Mouse (Mus musculus) forebrain, embryonic 16.5 days (tissue): ENCODE measurements at regions not wholly inside any gene's neighbourhood (a gene's known extent, or its start where the extent isn't known, plus 50 kb on each side); places are given as distances from the start of the nearest gene placed in this dataset.

ENCODE experiments used
- ATAC-seq: fragments of 200-750 bp; cut with Nextera tagmentation; 2 replicates; pipeline ENCODE4 v1.8.0; 2017; ENCODE audit warnings: mild to moderate bottlenecking, moderate library complexity
- H3K27ac ChIP-seq: fragments of 300-500 bp; sonication (generic); 2 replicates; pipeline ENCODE4 v1.5.1; 2014; ENCODE audit warnings: low read length, control low read depth
- H3K27me3 ChIP-seq: fragments of 300-500 bp; sonication (generic); replicated peaks from 2 replicates; pipeline ENCODE4 v1.6.1; 2014; ENCODE audit warnings: low read length; ENCODE audit not compliant: control insufficient read depth, insufficient read depth
- H3K36me3 ChIP-seq: fragments of 300-500 bp; sonication (generic); 2 replicates; pipeline ENCODE4 v1.6.1; 2014; ENCODE audit not compliant: control insufficient read depth, insufficient read depth
- H3K4me1 ChIP-seq: fragments of 300-500 bp; sonication (generic); replicated peaks from 2 replicates; pipeline ENCODE4 v1.6.1; 2014; ENCODE audit warnings: low read length; ENCODE audit not compliant: control insufficient read depth, insufficient read depth
- H3K4me2 ChIP-seq: fragments of 300-500 bp; sonication (generic); 2 replicates; pipeline ENCODE4 v1.6.1; 2014; ENCODE audit warnings: mild to moderate bottlenecking, low read length, control low read depth
- H3K4me3 ChIP-seq: fragments of 300-500 bp; sonication (generic); replicated peaks from 2 replicates; pipeline ENCODE4 v1.5.1; 2014; ENCODE audit warnings: mild to moderate bottlenecking, low read length, control low read depth
- H3K9ac ChIP-seq: fragments of 300-500 bp; sonication (generic); replicated peaks from 2 replicates; pipeline ENCODE4 v1.6.1; 2014; ENCODE audit warnings: low read depth, low read length, control low read depth
- H3K9me3 ChIP-seq: fragments of 300-500 bp; sonication (generic); 2 replicates; pipeline ENCODE4 v1.6.1; 2016; ENCODE audit warnings: low read length; ENCODE audit not compliant: control insufficient read depth
- WGBS: fragments of 180-500 bp; shearing (Covaris S2); extraction: QIAGEN DNeasy Blood & Tissue Kit; methylation state at CpG from one replicate; pipeline ENCODE4 v1.1.7; 2014; 5-methylcytosine and 5-hydroxymethylcytosine counted together

DNA sequence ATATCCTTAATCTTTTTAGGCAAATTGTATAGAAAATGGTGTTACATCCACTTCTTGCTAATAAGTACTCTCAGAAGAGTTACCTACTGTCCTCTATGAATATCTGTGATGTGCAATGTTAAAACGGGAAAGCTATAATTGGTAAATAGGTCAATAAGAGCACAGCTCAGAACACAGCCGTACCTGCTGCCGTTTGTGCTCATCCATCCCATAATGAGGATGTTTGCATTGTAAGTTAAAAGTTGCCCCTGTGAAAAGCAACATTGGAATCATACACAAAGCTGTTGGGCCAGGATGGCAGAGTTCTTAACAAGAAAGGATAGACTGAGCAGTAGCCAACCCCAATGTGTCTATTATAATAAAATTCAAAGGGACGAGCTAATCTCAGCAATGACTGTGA, 476.6 kb downstream of the Ptprc start:
- 82% methylated on average over 4 of the region's 4 CpGs for WGBS
- ATAC-seq = no peak
- Histone ChIP-seq H3K27me3 (no peaks in the 10 kb centered on the region), H3K4me2 (no peak overlapping the region), H3K27ac (no peak overlapping the region), H3K4me3 (no peak overlapping the region), H3K9me3 (no peaks in the 10 kb centered on the region), H3K9ac (no peak overlapping the region), H3K4me1 (peaks cover 9% of the 10 kb centered on the region), H3K36me3 (no peaks in the 10 kb centered on the region)

DNA sequence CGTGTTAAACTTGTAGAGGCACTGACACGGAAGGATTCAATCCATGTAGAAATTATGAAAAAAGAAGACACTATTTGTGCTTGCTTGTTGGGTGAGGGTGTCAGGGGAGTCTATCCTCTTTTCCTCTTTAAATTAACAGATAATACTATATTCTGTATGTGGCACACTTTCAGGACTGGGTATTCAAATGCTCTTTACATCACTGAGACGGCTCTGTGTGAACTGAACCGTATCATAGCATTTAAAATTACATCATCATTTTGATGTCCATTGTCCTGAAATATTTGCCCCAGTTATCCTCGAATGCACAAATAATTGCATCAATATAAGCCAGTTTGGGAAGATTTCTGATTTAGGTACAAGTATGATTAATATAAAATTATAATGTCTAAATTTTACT, 478.2 kb downstream of the Ptprc start:
- WGBS = 27% methylated on average over 5 of the region's 5 CpGs
- H3K4me3 ChIP-seq = no peak overlapping the region
- ATAC-seq = no peak
- peaks cover 9% of the 10 kb centered on the region for H3K4me1 ChIP-seq
- H3K36me3 ChIP-seq = no peaks in the 10 kb centered on the region
- H3K9me3 ChIP-seq = no peaks in the 10 kb centered on the region
- H3K4me2 ChIP-seq = no peak overlapping the region; the same call in 1 of the 2 replicates
- peak overlapping the region; percentile 15; the same call in 1 of the 2 replicates for H3K9ac ChIP-seq
- H3K27me3 ChIP-seq = no peaks in the 10 kb centered on the region
- peak overlapping the region; percentile 29; the same call in 1 of the 2 replicates for H3K27ac ChIP-seq

DNA sequence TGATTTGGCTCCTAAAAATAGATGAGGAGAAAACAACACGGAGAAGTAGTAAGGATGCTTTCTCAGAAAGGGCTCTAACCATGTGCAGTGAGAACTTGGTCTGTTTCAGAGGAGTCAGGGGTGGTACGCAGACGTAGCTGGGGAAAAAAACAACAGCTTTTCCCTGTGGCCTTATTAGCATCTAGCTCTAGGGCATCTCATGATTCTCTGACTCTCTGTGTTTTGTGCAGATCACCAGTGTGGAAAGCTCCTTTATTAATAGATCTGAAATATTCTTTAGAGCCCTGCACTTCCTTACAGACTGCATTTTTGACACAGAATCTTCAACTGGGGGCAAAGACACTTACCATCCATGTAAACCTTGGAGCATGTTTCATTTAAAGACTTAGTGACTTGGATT, 478.7 kb downstream of the Ptprc start:
- 23% methylated on average over 3 of the region's 3 CpGs for WGBS
- Histone ChIP-seq H3K36me3 (no peaks in the 10 kb centered on the region), H3K27ac (peak overlapping the region; percentile 29; the same call in 1 of the 2 replicates), H3K4me3 (no peak overlapping the region), H3K4me2 (no peak overlapping the region), H3K9ac (no peak overlapping the region; the same call in 1 of the 2 replicates), H3K27me3 (no peaks in the 10 kb centered on the region), H3K9me3 (no peaks in the 10 kb centered on the region), H3K4me1 (peaks cover 9% of the 10 kb centered on the region)
- peak; percentile 49; the same call in 1 of the 2 replicates for ATAC-seq

DNA sequence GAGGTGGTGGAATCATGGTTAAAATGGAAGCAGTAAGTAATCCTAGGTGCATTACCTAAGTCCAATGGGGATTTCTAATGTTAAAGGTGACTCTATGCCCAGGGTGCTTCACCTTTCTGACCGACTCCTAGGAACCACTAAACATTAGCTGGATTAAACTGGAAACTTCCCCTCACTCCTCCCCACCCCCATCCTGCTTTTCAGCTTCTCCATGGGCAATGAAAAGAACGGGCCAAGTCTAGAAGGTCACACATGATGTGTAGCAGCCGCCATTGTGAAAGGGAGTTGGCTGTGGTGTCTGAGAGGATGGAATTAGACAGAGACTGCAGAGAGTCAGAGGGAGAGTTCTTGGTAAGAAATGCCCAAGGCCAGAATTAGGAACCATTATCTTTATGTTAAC, 479.8 kb downstream of the Ptprc start:
- no peak overlapping the region for H3K9ac ChIP-seq

DNA sequence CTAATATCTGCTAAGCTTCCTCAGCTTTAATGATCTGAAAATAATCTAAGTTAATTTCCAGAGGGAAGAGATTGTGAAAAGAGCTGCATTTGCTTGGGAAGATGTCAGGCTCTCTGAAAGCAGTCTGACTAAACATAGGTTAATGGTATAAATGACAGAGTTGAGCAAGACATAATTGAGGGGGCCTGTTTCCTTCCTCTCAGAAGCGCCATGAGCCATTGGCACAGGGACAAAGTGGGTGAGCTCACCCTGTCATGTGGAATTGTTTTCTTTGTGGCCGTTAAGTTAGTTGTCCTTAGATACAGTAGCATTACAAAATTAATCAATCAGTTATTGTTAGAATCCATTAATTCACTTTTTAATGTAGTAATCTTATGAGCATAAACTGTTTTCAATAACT, 483.0 kb downstream of the Ptprc start:
- Histone ChIP-seq H3K9me3 (no peaks in the 10 kb centered on the region), H3K4me1 (peaks cover 9% of the 10 kb centered on the region), H3K36me3 (no peaks in the 10 kb centered on the region), H3K4me3 (no peak overlapping the region), H3K4me2 (no peak overlapping the region), H3K27me3 (no peaks in the 10 kb centered on the region), H3K9ac (no peak overlapping the region), H3K27ac (no peak overlapping the region)
- peak; percentile 71 for ATAC-seq
- 15% methylated on average over 2 of the region's 2 CpGs for WGBS

More for the DNA sequence above, 479.8 kb downstream of the Ptprc start:
- Histone ChIP-seq H3K4me3 (no peak overlapping the region), H3K27ac (no peak overlapping the region), H3K9me3 (no peaks in the 10 kb centered on the region), H3K4me2 (no peak overlapping the region), H3K27me3 (no peaks in the 10 kb centered on the region), H3K36me3 (no peaks in the 10 kb centered on the region), H3K4me1 (peaks cover 9% of the 10 kb centered on the region)
- ATAC-seq = no peak
- WGBS = 60% methylated on average over 3 of the region's 3 CpGs

DNA sequence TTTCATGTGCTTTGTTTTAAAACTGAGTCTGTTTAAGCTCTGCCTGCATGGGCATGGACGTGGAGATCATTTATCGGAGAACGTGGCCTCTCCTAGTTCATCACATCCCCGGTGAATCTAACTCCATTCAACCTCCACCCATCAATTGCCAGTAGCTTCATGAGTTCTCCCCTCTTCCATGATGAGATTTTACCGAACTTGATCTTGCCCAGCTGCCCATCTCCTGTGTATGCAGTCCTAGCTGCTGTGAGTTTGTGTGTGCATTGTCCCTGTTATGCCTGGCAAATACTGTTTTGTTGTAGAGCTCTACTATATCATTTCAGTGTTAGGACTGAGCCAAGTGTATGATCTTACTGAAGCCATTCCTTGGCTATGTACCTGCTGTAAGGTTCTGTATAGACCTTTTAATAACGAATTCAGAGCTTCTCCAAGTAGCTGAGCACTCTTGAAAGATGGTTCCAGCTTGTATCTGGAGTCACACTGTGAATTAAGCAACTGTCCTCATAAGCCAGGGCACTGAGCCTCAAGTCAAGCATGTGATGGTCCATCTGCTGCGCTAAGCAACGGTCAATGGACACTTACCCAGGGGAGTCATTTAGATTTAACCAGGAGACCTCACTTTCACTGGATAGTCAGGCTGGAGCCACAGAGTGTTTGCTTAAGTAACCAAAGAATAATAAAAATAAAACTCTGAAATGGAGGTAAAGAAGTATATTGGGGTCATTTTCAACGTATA, 484.5 kb downstream of the Ptprc start:
- Histone ChIP-seq H3K4me3 (no peak overlapping the region), H3K9me3 (no peaks in the 10 kb centered on the region), H3K4me2 (no peak overlapping the region), H3K27ac (no peak overlapping the region), H3K9ac (no peak overlapping the region), H3K27me3 (no peaks in the 10 kb centered on the region), H3K4me1 (no peaks in the 10 kb centered on the region), H3K36me3 (no peaks in the 10 kb centered on the region)
- WGBS = 82% methylated on average over 9 of the region's 9 CpGs
- ATAC-seq = no peak

DNA sequence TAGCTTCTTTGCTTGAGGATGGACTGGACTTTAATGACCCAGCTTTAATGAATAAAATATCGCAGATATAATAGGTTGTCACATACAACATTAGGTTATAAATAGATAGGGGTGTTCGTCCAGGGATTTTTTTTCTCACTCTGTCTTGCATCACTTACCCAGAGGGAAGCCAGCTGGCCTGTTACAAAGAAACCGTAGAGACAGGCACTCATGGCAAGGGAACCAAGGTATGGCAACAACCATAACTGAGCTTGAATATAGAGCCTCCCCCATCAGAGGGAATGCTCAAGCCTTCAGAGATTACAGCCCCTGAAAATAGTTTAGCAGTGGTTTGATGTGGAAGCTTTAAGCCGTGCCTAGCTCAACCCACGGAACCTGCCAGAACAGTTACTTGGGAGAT, 504.9 kb downstream of the Ptprc start:
- ATAC-seq = no peak
- no peak overlapping the region for H3K27ac ChIP-seq
- 86% methylated on average over 5 of the region's 5 CpGs for WGBS
- H3K4me3 ChIP-seq = no peak overlapping the region
- H3K27me3 ChIP-seq = no peaks in the 10 kb centered on the region
- H3K36me3 ChIP-seq = no peaks in the 10 kb centered on the region
- no peak overlapping the region for H3K9ac ChIP-seq
- no peaks in the 10 kb centered on the region for H3K9me3 ChIP-seq
- no peaks in the 10 kb centered on the region for H3K4me1 ChIP-seq
- no peak overlapping the region for H3K4me2 ChIP-seq

DNA sequence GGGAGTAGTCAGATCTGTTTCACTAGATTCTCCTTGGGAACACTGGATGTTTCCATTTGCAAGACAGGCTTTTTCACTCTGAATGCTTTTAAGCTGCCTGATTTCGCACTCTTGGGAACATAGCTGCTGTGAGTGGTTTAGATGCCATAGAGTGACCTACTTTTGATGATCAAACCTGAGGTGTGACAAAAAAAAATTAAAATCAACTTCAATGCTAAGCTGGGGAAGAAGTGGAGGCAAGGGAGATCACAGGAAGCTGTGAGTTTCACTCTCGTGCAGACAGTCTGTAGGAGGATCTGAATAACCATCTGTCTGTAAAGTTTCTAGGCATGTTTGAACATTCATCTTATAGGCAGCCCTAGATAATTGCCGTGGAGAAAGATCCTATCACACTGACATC, 505.7 kb downstream of the Ptprc start:
- WGBS = 83% methylated on average over 3 of the region's 3 CpGs
- H3K9me3 ChIP-seq = no peaks in the 10 kb centered on the region
- H3K36me3 ChIP-seq = no peaks in the 10 kb centered on the region
- no peak overlapping the region for H3K9ac ChIP-seq
- no peak overlapping the region for H3K4me3 ChIP-seq
- H3K4me1 ChIP-seq = no peaks in the 10 kb centered on the region
- no peak overlapping the region for H3K27ac ChIP-seq
- no peaks in the 10 kb centered on the region for H3K27me3 ChIP-seq
- no peak overlapping the region for H3K4me2 ChIP-seq
- no peak for ATAC-seq

DNA sequence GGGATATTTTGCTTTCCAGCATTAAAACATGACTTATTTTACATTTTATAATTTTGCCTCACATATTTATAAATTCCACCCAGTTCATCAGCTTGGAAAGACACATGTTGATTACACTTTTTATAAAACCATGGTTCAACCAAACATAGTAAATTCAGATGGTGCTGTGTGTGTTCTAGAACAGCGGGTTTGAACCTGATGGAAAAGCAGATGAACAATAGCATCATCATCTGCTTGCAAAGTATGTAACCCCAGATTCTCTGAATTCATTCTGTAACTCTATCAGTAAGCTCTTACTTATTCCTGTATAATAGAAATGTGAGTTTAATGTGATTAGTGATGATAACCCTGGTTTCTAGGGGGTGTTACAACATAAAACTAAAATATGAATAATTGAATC, 517.4 kb downstream of the Ptprc start:
- Histone ChIP-seq H3K36me3 (no peaks in the 10 kb centered on the region), H3K4me1 (peaks cover 15% of the 10 kb centered on the region), H3K4me3 (no peak overlapping the region), H3K4me2 (no peak overlapping the region), H3K9me3 (no peaks in the 10 kb centered on the region), H3K9ac (no peak overlapping the region), H3K27ac (no peak overlapping the region), H3K27me3 (no peaks in the 10 kb centered on the region)
- ATAC-seq = no peak
- 93% methylated on average over 1 of the region's 1 CpGs for WGBS
